Mouse (Mus musculus) skeletal muscle tissue, adult 2 months (tissue): ENCODE results near the gene Eif4g3.

Source experiments
- DNase-seq: peaks from one replicate; pipeline ENCODE4 v3.0.0-alpha.2; 2012; ENCODE audit warnings: low read depth, low spot score

Eif4g3 gene

GRCm38 (mm10) chr4:138100456-138100855, 107.6 kb downstream of the Eif4g3 start:
- DNase-seq = peak; percentile 34

- peak; percentile 34 for DNase-seq
These were observed 109.0 kb downstream of the Eif4g3 start for GRCm38 (mm10) chr4:138101795-138102194.

- DNase-seq = no peak
These were observed 109.6 kb downstream of the Eif4g3 start for GRCm38 (mm10) chr4:138102413-138102812.

- no peak for DNase-seq
These were observed 112.1 kb downstream of the Eif4g3 start for GRCm38 (mm10) chr4:138104967-138105366.

- peak; percentile 83 for DNase-seq
These were observed 114.9 kb downstream of the Eif4g3 start for GRCm38 (mm10) chr4:138107441-138108409.

GRCm38 (mm10) chr4:138108541-138108940, 115.7 kb downstream of the Eif4g3 start:
- no peak for DNase-seq

GRCm38 (mm10) chr4:138109332-138109731, 116.5 kb downstream of the Eif4g3 start:
- DNase-seq = no peak

- peak; percentile 64 for DNase-seq
These were observed 119.0 kb downstream of the Eif4g3 start for GRCm38 (mm10) chr4:138111858-138112257.

- DNase-seq = no peak
These were observed 126.9 kb downstream of the Eif4g3 start for GRCm38 (mm10) chr4:138119740-138120139.

GRCm38 (mm10) chr4:138124046-138124445, 131.2 kb downstream of the Eif4g3 start:
- no peak for DNase-seq

- no peak for DNase-seq
These were observed 134.5 kb downstream of the Eif4g3 start for GRCm38 (mm10) chr4:138127371-138127770.

- DNase-seq = no peak
These were observed 135.0 kb downstream of the Eif4g3 start for GRCm38 (mm10) chr4:138127781-138128180.

GRCm38 (mm10) chr4:138130149-138130548, 137.3 kb downstream of the Eif4g3 start:
- no peak for DNase-seq

- no peak for DNase-seq
These were observed 138.4 kb downstream of the Eif4g3 start for GRCm38 (mm10) chr4:138131226-138131625.

GRCm38 (mm10) chr4:138131716-138132115, 138.9 kb downstream of the Eif4g3 start:
- no peak for DNase-seq

- DNase-seq = no peak
These were observed 140.5 kb downstream of the Eif4g3 start for GRCm38 (mm10) chr4:138133360-138133759.

GRCm38 (mm10) chr4:138137336-138137735, 144.5 kb downstream of the Eif4g3 start:
- DNase-seq = no peak

GRCm38 (mm10) chr4:138137804-138138203, 145.0 kb downstream of the Eif4g3 start:
- DNase-seq = no peak

GRCm38 (mm10) chr4:138138219-138138618, 145.4 kb downstream of the Eif4g3 start:
- no peak for DNase-seq

GRCm38 (mm10) chr4:138141358-138141757, 148.5 kb downstream of the Eif4g3 start:
- no peak for DNase-seq

- DNase-seq = no peak
These were observed 154.4 kb downstream of the Eif4g3 start for GRCm38 (mm10) chr4:138147176-138147575.

- DNase-seq = no peak
These were observed 157.2 kb downstream of the Eif4g3 start for GRCm38 (mm10) chr4:138149977-138150376.

- DNase-seq = no peak
These were observed 158.4 kb downstream of the Eif4g3 start for GRCm38 (mm10) chr4:138151226-138151625.
